Mouse (Mus musculus) bone marrow macrophage, adult 2 months (primary cell): ENCODE measurements around the gene Iqsec1.

Experiments
- CTCF ChIP-seq: IDR thresholded peaks from 2 replicates; pipeline ENCODE4 v1.5.1; 2012; ENCODE audit warnings: low read depth, mild to moderate bottlenecking, low read length, moderate library complexity
- POLR2A ChIP-seq: IDR thresholded peaks from 2 replicates; pipeline ENCODE4 v1.6.1; 2012; ENCODE audit warnings: mild to moderate bottlenecking, low read depth, low read length, borderline replicate concordance

GRCm38 (mm10) chr6:90703782-90704181, 284.7 kb downstream of the Iqsec1 start:
- TF ChIP-seq CTCF, result no peak
- no peak for TF ChIP-seq POLR2A
